Mouse (Mus musculus): ENCODE measurements around the gene Adamts15.

The Adamts15 gene

GRCm38 (mm10) chr9:30876552-30876951 is 45.7 kb downstream of the Adamts15 start:
- no peak for DNase-seq

- DNase-seq, result no peak
Observed at GRCm38 (mm10) chr9:30855837-30856236, 66.4 kb downstream of the Adamts15 start.

- DNase-seq, result no peak
Observed at GRCm38 (mm10) chr9:30851841-30852240, 70.4 kb downstream of the Adamts15 start.

GRCm38 (mm10) chr9:30849951-30850350 is 72.3 kb downstream of the Adamts15 start:
- DNase-seq, result no peak

GRCm38 (mm10) chr9:30849444-30849843 is 72.8 kb downstream of the Adamts15 start:
- DNase-seq, result no peak

All from right cerebral cortex, postnatal 25 days (tissue).